Mouse (Mus musculus) thymus, postnatal 0 days (tissue): ENCODE measurements around the gene Saxo1. TPM values are rescaled to one million over a fixed set of nuclear protein-coding genes. Genes with fewer than 3 reads are reported as not detected.

Source experiments
- DNase-seq: peaks from one replicate; pipeline ENCODE4 v3.0.0-alpha.2; 2015; ENCODE audit warnings: low spot score
- polyA plus RNA-seq: library from polyadenylated mRNA; unstranded; fragments of >200 nt; fragmentation: Nextera tagmentation; extraction: Ambion mirVana; gene quantifications from 2 replicates; pipeline ENCODE4 v1.2.1, GENCODE M21; 2015

Gene Saxo1
- polyA plus RNA-seq: 0.31 TPM in 1 of 2 replicates, not detected in the other

DNA sequence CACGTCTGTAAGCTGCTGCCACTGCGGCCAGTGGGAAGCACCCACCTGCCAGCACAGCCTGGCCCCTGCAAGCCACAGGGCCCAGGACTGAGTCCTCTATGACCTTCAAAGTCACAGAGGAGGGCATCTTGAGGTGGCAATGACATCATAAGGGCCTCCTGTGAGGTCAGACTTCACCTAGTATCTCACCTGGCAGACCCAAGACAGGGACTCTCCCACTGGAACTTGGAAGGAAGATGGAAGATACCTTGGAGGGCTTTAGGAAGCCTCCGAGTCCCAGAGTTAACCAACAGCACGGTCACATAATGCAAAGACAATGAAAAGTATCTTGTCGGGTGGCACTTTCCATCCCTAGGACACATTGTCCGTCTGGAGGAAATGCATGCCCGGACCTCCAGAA, at the start of gene Saxo1:
Gene Saxo1, minus strand, starts transcription at position 101 of the 400 bp plus-strand sequence.
- no peak for DNase-seq

DNA sequence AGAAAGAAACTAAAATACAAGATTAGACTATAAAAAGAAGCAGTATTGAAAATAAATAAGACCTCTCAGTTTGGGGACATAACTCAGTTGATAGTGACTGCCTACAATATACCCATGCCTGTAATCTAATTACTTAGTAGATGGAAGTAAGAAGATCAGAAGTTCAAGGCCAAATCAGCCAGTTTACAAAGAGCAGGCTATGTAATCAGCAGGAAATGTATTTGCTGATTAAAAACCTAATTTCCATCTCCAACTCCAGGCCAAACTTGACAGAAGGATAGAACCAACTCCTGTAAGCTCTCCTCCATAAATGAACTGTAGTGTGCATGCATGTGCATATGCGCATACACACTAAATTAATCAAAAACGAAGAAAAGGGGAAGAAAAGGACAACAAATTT, 33.2 kb upstream of the Saxo1 start:
- no peak for DNase-seq

DNA sequence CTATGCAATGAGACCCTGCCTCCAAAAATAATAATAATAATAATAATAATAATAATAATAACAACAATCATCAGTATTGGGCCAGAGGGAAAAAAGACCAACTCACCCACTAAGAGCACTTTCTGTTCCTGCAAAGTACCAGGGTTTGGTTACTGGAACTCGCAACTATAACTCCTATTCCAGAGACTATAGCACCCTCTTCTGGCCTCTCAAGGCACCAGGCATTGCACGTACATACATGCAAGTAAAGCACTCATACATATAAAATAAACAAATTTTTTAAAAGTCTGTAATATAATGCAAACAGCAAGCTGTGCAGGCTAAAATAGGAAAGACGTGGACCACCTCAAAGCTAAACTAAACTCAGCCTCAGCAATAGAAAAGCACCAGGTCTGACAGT, 30.1 kb upstream of the Saxo1 start:
- peak; percentile 23 for DNase-seq

DNA sequence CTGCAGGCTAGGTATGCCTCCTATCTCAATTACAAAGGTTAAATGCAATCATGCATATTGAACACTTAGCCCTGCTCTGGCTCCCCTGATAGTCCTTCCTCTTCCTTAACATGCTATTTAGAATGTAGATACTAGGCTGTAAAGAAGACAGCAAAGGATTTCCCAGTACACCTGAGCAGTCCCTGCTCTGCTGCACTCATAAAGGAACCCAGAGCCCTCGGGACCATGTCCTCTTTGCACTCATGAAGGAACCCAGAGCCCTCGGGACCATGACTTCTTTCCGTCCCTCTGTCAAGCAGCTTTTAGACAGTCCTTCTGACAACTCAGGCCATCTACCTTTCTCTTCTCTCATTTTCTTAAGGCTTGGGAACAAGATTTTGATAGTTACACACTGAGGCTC, 22.5 kb upstream of the Saxo1 start:
- DNase-seq: no peak

DNA sequence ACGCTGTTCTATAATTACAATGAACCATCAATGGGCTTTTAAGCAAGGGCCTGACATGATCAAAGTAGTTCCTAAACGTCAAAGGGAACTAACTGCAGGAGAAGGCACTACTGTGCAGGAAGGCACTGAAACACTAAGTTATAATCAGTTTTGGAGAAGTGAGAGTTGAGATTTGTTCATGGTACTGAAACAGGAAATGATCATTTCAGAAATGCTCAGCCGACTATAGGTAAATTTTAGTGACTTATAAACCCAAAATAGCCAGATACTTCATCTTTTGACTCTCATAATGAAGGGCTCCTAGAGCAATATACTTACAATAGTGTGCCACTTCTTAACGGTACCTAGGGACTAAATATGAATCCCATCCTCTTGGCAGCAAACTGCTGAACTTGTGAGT, 21.9 kb upstream of the Saxo1 start:
- DNase-seq: no peak

DNA sequence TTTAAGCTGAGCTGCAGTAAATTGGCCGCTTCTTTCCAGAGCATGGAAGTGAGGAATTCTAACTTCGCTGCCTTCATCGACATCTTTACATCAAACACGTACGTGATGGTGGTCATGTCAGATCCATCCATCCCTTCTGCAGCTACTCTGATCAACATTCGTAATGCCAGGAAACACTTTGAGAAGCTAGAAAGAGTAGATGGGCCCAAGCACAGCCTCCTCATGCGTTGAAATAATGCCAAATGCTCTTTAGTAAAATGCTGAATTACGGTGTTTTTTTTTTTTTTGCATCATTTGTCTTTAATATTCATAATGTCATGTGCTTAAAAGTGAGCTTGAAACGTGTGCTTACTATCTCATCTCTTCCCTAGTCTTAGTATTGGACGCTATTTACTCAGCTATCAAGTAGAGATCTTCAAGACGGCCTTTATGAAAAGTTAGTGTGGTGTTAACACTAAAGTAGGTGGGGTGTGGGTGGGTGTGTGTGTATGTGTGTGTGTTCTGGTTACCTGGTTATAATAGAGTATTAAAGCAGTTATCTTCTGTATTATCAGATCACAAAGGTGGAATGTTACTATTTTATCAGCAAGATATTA, 18.6 kb upstream of the Saxo1 start:
- DNase-seq: no peak

DNA sequence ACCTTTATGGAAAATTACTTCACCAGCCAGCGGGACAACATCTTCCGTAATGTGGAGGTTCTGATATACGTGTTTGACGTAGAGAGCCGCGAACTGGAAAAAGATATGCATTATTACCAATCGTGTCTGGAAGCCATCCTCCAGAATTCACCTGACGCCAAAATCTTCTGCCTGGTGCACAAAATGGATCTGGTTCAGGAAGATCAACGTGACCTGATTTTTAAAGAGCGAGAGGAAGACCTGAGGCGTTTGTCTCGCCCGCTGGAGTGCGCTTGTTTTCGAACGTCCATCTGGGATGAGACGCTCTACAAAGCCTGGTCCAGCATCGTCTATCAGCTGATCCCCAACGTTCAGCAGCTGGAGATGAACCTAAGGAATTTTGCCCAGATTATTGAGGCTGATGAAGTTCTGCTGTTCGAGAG, 18.0 kb upstream of the Saxo1 start:
- DNase-seq: peak; percentile 42

DNA sequence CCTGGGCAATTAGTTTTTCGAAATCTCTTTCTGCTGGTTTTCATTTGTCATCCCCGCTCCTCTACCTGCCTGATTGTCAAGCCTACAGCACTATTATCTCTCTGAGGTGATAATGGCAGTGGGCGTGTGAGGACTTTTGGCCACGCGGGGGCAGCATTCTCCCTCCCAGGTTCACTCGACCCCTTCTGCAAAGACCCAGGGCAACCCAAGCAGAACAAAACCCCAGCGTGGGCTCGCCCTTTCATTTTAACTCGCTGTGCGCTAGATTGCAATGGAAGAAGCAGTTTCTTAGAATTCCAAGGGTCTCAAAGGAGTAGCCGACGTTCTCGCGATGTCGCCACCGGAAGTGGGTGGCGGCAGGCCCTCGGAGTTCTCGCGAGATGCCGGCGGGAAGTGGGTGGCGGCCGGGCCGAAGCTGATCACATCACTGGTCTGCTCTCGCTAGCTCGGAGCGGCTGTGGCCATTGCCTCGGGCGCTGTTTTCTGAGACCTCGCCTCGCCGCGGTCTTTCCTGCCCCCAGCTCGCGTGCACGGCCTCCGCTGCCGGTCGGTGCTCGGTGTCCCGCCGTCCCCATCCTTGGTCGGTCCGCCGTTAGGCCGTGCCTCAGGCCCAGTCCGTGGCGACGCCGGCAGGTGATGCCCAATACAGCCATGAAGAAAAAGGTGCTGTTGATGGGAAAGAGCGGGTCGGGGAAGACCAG, 17.3 kb upstream of the Saxo1 start, which contains the start of gene Rraga:
Gene Rraga, plus strand, starts transcription at position 386 of the 701 bp plus-strand sequence.
- DNase-seq: peak; percentile 93

DNA sequence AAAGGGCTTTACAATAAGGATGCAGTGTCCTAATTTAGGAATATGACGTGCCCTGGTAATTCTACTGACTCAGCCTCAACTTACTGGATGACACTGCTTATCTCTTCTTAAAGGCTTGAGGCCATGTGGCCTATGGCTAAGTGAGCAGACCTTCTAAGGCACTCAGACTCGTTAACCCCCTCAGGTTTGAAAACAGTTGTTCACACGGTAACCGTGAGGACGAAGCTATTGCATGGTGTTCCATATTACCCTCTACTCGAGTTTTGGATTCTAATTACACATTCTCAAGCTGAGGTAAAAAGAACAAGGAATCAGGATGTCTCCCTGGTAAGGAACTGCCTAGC, 16.8 kb upstream of the Saxo1 start:
- DNase-seq: no peak

DNA sequence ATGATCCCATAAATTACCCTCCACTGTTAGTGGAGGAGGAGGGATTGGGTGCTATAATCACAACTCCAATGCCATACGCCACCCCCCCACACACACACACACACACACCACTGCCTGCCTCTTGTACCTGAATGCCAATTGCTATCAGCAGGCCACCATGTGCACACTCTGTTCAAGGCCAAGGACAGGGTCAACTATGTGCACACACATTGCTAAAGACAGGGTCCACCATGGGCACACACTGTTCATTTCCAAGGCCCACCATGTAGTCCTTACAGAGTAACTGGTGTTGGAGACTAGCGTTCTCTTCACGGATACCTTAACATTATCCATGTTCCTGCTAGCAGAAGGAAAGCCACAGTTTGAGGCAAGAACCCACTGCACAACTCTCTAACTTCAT, 2.9 kb upstream of the Saxo1 start:
- no peak for DNase-seq

DNA sequence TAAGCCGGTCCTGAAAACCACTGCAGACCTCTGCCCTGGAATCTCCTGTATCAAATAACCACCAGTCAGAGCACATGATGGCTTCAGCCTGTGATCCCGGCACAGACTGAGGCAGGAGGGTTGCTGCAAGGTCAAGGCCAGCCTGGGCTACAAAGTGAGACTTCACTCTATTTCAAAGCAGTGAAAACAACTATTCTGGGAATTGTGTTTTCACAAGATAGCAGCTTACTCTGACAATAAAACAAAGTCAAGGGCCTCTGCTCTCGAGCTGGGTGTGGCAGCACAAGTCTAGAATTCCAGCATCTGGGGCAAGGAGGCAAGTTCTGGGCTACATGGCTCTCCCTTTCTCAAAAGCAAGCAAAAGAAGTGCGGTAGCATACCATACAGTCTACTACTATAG, 878 bp upstream of the Saxo1 start:
- no peak for DNase-seq

DNA sequence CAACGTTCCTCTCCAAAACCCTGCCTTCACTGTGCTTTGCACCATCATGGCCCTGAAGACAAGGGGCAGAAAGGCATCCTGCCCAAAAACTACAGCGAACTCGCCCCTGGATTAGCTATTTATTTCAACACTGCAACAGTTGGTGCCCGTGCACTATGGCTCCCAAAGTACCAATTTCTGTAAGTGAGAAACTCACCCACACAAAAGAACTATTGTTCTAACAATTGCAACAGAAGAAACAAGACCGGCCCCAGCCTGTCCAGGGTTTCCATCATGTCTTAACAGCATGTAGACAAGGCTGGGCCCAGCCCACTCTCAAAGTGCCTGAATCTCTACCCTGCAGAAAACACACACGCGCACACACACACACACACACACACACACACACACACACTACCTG, 757 bp downstream of the Saxo1 start:
- no peak for DNase-seq

DNA sequence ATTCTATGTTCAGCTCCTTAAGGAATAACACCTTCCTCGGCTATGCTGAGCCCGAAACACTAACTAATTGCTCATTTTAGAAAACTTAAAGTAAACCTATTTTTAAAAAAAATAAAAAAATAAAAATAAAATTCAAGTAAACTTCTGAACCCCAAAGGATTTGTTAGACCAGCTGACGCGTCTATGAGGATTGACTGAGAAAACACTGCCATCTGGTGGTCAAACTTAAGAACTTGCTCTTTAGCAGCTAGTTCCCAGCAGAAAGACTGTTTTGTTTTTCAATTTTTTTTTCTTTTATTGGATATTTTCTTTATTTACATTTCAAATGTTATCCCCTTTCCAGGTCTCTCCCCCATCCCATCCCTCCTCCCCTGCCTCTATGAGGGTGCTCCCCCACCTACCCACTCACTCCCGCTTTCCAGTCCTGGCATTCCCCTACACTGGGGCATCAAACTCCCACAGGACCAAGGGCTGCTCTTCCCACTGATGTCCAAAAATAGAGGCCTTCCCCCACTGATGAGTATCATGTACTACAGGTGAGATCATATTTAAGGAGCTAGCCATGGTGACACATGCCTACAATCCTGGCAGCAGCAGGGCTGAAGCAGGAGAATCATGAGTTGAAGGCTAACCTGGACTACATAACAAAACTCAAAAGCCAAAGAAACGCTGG, 3.0 kb downstream of the Saxo1 start:
- peak; percentile 46 for DNase-seq

DNA sequence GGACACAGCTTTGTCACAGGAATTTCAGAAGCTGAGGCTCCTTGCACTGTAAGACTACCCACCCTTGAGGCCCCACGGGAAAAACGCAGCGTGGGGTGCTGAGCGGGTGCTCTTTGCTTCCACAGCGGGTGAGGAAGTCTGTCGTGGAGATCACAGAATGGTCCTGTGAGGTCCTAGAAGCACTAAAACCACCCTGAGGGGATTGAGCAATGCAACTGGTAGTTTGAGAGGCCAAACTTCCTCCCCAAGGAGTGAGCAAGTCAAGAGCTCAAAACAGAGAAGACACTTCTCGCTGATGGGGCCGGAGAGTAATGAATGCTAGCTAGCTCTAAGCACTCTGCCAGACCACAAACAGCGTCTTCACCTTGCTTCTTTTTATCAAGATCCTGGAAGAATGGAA, 9.8 kb downstream of the Saxo1 start:
- DNase-seq: no peak

DNA sequence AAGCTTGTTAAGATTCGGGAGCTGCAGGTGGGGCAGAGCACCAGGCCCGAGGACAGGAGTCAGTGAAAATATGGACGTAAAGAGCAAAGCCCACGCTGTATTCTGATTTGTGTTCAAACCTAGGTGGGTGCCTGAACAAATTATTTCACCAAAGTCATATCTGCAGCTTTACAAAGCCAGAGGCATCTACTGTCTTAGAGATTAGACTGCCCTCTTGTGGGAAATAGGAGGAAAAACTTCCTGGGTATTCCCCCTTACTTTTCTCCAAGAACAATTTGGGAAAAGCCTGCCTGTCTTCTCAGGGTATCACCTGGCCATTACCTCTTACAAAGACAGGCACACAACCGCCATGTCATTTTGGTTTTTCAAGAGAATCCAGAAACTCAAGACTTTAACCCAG, 12.5 kb downstream of the Saxo1 start:
- no peak for DNase-seq

DNA sequence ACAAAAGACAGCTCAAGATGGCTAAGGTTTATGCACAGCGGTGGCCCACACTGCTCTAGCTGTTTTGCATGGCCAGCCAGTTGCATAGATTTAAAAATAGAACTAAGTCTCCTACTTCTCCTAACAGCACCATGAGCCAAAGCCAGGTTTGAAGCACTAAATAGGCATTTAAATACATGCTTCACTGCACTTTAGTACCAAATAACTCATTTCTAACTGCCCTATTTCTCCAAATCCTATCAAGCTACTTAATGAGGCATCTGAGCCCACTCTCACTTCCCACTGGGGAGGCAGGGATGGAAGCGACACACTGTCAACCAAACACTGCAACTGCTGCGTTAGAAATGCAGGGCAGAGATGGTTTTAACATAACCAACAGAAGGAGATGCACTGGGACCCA, 14.1 kb downstream of the Saxo1 start:
- no peak for DNase-seq

DNA sequence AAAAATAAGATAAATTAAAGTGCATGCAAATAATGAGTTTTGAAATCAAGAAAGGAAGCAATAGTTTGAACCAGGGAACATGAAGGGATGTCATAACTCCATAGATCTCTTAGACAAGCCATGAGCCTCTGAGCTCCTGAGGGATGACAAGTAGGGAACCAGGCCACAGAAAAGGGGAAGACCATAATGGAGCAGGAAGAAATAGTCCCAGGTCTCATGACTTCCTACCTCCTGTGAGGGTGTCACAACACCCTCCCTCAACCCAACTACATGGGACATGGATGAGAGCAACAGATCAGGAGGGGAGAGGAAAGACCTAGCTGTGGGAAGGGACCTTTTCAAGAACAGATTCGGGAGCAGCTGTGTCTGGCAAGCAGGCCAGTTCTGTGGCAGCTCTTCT, 16.6 kb downstream of the Saxo1 start:
- no peak for DNase-seq

DNA sequence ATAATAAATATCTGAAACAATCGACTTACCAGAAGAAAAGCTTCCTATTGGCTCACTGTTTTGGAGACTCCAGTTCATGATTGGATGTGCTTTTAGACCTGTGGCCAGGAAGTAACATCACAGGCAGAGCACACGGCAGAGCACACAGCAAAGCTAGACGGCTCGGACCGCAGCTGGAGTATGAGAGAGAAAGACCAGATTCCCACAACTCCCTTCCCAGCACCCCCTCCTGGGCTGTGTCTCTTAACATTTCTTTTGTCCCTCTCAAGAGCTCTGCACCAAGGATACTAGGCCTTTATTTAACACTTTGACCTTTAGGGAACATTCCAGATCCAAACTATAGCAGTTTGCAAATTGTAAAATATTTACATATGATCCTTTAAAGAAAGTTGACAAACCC, 19.2 kb downstream of the Saxo1 start:
- no peak for DNase-seq

DNA sequence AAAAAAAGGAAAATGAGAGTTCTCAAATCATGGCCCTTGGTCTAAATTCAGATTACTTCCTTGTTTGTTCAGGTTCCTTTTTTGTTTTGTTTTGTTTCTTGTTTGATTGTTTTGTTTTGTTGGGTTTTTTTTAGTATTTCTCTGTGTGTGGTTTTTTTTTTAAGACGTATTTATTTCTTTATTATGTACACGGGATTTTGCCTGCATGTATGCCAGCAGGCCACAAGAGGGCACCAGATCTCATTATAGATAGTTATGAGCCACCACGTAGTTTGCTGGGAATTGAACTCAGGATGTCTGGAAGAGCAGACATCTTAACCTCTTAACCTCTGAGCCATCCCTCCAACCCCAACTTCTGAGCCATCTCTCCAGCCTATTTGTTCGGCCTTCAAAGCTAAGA, 20.2 kb downstream of the Saxo1 start:
- DNase-seq: peak; percentile 55

DNA sequence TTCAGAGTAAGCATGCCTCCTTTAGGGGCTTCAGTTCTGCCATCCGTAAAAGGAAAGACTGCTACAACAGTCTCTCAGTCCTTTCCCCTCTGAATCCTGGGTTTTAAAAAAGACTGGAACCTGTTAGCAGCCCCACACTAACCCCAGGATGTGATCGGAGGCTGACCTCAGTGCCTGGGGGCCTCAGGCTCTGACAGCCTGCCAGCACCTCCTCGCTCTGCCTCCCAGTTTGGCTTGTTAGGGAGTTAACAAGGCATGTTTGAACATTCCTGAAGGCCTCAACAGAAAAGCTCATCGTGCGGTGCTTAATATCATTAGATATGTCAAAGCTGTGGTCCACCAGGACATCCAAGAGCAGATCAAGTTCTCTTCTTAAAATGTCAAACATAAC, 24.0 kb downstream of the Saxo1 start:
- no peak for DNase-seq

DNA sequence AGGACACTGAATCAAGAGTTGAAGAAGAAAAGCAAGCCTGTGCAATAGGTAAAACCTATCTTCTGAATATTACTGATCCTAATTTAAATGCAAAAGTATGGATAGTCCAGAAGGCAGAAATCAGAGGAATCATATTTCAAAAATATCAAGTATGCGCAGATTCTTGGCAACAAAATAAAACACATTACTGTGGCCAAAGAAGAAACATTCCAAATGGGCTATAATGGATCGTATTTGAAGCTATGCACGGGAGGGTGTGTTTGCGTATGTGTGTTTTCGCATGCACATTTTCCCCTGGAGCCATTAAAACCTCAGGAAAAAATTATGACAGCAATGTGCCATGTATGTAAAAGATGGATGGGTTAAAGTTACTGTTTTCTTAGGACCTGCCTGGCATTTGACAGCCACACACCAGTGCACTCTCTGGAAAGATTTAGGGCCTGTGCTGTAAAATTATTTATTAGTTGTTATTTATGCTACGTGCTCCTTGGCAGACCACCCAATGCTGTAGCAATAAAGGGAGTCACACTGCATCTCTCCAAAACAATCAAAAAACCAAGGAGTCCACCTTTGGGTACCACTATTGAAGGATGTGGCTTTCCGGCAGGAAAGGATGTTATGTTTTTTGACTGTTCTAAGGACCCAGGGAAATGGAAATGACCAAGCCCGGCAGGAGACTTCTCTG, 24.6 kb downstream of the Saxo1 start:
- no peak for DNase-seq

DNA sequence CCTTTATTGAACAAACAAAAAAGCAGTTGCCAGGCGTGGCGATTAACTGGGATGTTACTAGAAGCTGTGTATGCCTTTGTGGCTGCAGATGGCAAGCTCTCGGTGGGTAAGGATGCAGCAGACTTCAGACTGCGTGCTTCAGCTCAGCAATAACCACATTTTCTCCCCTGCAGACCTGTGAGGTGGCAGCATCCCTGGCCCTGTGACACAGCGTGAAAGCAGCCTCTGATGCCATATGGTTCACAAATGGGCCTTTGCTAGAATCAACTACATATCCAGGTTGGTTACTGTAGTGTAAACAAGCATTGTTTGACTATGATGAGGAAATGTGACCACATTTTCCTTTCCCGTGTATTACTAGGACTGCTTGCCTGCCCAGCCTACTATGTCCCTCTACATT, 29.0 kb downstream of the Saxo1 start:
- no peak for DNase-seq
